In the genomic region with DNA sequence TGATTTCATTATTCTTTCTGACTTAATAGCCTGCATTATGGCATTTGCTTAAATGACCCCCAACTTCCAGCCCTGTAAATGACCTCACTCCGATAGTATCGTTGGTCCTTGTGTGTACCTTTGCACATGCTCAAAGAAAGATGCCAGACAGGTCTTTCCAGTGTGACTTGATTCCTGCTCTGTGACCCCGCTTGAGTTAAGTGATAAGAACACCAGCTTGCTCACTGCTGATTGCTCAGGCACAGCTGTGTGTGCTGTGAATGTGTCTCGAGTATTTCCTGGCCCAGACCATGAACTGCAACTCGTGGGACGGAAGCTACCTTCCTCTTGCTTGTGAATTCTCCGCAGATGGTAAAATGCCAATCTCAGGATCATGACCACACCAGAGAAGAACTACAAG, we compare ENCODE assay signal across 11 mouse cellular contexts. TPM values are rescaled to one million over a fixed set of nuclear protein-coding genes. Genes with fewer than 3 reads are reported as not detected.
DNase-seq lines count a peak whose midpoint lies in the region; ATAC-seq and TF ChIP-seq lines count a peak whose summit lies in the region.
"Had no signal": no experiment of that assay in that cellular context is flagged by ENCODE, and none has a peak within 500 bp of the region (broad histone marks: within the 10 kb centered on the region; RNA-seq: fewer than 3 reads in every experiment).

No protein-coding gene starts in this region.

- intact Hi-C loops in left cerebral cortex, adult 2 months (cut with DNase I): loop anchor here (5.0 kb wide), 1 partner anchor 118 kb away; no protein-coding TSS in a partner anchor

- H3K27me3 ChIP-seq in hindbrain, embryonic 10.5 days (ENCODE audit: insufficient read depth, poor library complexity, severe bottlenecking): no peaks in the 10 kb centered on the region
- H3K27me3 ChIP-seq in hindbrain, embryonic 11.5 days (ENCODE audit: control insufficient read depth, insufficient read depth, low read length): no peaks in the 10 kb centered on the region
- no peaks in the 10 kb centered on the region for H3K27me3 ChIP-seq in embryonic facial prominence, embryonic 14.5 days (replicated peaks; ENCODE audit: control insufficient read depth, insufficient read depth, low read length)
- H3K27me3 ChIP-seq in liver, embryonic 11.5 days (replicated peaks; ENCODE audit: control insufficient read depth, insufficient read depth, low read length): no peaks in the 10 kb centered on the region
- H3K27me3 ChIP-seq: embryonic facial prominence, embryonic 12.5 days had no signal

- WGBS in hindbrain, embryonic 10.5 days: 83% methylated on average over 7 of the region's 7 CpGs
- WGBS in hindbrain, embryonic 11.5 days: 84% methylated on average over 7 of the region's 7 CpGs
- WGBS in embryonic facial prominence, embryonic 14.5 days: 75% methylated on average over 7 of the region's 7 CpGs
- 28% methylated on average over 7 of the region's 7 CpGs for WGBS in liver, embryonic 11.5 days

- H3K4me1 ChIP-seq in hindbrain, embryonic 10.5 days (replicated peaks): peaks cover 65% of the 10 kb centered on the region
- H3K4me1 ChIP-seq in hindbrain, embryonic 11.5 days (replicated peaks; ENCODE audit: control insufficient read depth, insufficient read depth, low read length): peaks cover 10% of the 10 kb centered on the region; the same call in 1 of the 2 replicates
- peaks cover 18% of the 10 kb centered on the region for H3K4me1 ChIP-seq in embryonic facial prominence, embryonic 14.5 days (ENCODE audit: control insufficient read depth, insufficient read depth, low read length)
- H3K4me1 ChIP-seq in liver, embryonic 11.5 days (replicated peaks; ENCODE audit: control insufficient read depth, insufficient read depth, low read length): peaks cover 61% of the 10 kb centered on the region

- H3K4me3 ChIP-seq in hindbrain, embryonic 10.5 days: no peak overlapping the region
- H3K4me3 ChIP-seq in hindbrain, embryonic 11.5 days (ENCODE audit: low read depth, low read length): no peak overlapping the region
- H3K4me3 ChIP-seq in embryonic facial prominence, embryonic 14.5 days (ENCODE audit: low read depth, low read length): no peak overlapping the region
- peak overlapping the region; percentile 18; the same call in 1 of the 2 replicates for H3K4me3 ChIP-seq in liver, embryonic 11.5 days (ENCODE audit: low read depth, low read length)
- no peak overlapping the region for H3K4me3 ChIP-seq in layer of hippocampus, adult 2 months
- no peak overlapping the region for H3K4me3 ChIP-seq in left cerebral cortex, adult 2 months
- H3K4me3 ChIP-seq: embryonic facial prominence, embryonic 12.5 days; limb, embryonic 10.5 days had no signal

- H3K27ac ChIP-seq in hindbrain, embryonic 10.5 days: peak overlapping the region; percentile 18; the same call in 1 of the 2 replicates
- H3K27ac ChIP-seq in hindbrain, embryonic 11.5 days (ENCODE audit: low read depth, low read length): no peak overlapping the region
- H3K27ac ChIP-seq in embryonic facial prominence, embryonic 14.5 days (replicated peaks; ENCODE audit: low read depth, low read length): no peak overlapping the region
- H3K27ac ChIP-seq in liver, embryonic 11.5 days (ENCODE audit: low read depth, low read length): peak overlapping the region; percentile 90
- no peak overlapping the region for H3K27ac ChIP-seq in layer of hippocampus, adult 2 months
- H3K27ac ChIP-seq in left cerebral cortex, adult 2 months: no peak overlapping the region

- no peak overlapping the region for H3K9ac ChIP-seq in hindbrain, embryonic 11.5 days (ENCODE audit: low read depth, low read length)
- H3K9ac ChIP-seq in embryonic facial prominence, embryonic 14.5 days (ENCODE audit: low read depth, low read length): no peak overlapping the region
- peak overlapping the region; percentile 50 for H3K9ac ChIP-seq in liver, embryonic 11.5 days (ENCODE audit: low read depth, low read length)
- H3K9ac ChIP-seq: embryonic facial prominence, embryonic 12.5 days had no signal

- DNase-seq in hindbrain, embryonic 10.5 days (ENCODE audit: low spot score): no peak
- no peak for DNase-seq in hindbrain, embryonic 11.5 days (ENCODE audit: low spot score)
- peak; percentile 61 for DNase-seq in embryonic facial prominence, embryonic 14.5 days (ENCODE audit: low spot score)
- DNase-seq in liver, embryonic 11.5 days (ENCODE audit: low spot score): no peak
- no peak for DNase-seq in layer of hippocampus, adult 2 months (ENCODE audit: low spot score in 2 of 2)
- DNase-seq in left cerebral cortex, adult 2 months (ENCODE audit: extremely low spot score in 1 of 2, low spot score in 2 of 2): no peak
- DNase-seq: heart, postnatal 4 days had no signal

- no peaks in the 10 kb centered on the region for H3K9me3 ChIP-seq in hindbrain, embryonic 10.5 days
- no peaks in the 10 kb centered on the region for H3K9me3 ChIP-seq in hindbrain, embryonic 11.5 days (ENCODE audit: control insufficient read depth, low read length)
- H3K9me3 ChIP-seq in embryonic facial prominence, embryonic 14.5 days (ENCODE audit: control insufficient read depth, low read length): no peaks in the 10 kb centered on the region
- H3K9me3 ChIP-seq in liver, embryonic 11.5 days (ENCODE audit: control insufficient read depth, low read length): no peaks in the 10 kb centered on the region
- H3K9me3 ChIP-seq: embryonic facial prominence, embryonic 12.5 days; limb, embryonic 10.5 days had no signal

- TF ChIP-seq CTCF in layer of hippocampus, adult 2 months (conservative IDR thresholded peaks at IDR 0.05): no peak
- TF ChIP-seq CTCF in left cerebral cortex, adult 2 months (IDR thresholded peaks at IDR 0.05): no peak

- peaks cover 53% of the 10 kb centered on the region for H3K36me3 ChIP-seq in hindbrain, embryonic 10.5 days
- no peaks in the 10 kb centered on the region for H3K36me3 ChIP-seq in hindbrain, embryonic 11.5 days (ENCODE audit: control insufficient read depth, insufficient read depth, low read length)
- H3K36me3 ChIP-seq in embryonic facial prominence, embryonic 14.5 days (ENCODE audit: control insufficient read depth, insufficient read depth, low read length): peaks cover 18% of the 10 kb centered on the region
- H3K36me3 ChIP-seq in liver, embryonic 11.5 days (ENCODE audit: control insufficient read depth, insufficient read depth, low read length): peaks cover 10% of the 10 kb centered on the region

- no peak overlapping the region for H3K4me2 ChIP-seq in hindbrain, embryonic 11.5 days (replicated peaks; ENCODE audit: low read depth, low read length)
- H3K4me2 ChIP-seq in embryonic facial prominence, embryonic 14.5 days (ENCODE audit: low read depth, low read length): no peak overlapping the region
- H3K4me2 ChIP-seq in liver, embryonic 11.5 days: peak overlapping the region; percentile 54
- H3K4me2 ChIP-seq: embryonic facial prominence, embryonic 12.5 days had no signal

- no peak for ATAC-seq in hindbrain, embryonic 11.5 days (ENCODE audit: low FRiP score)
- no peak for ATAC-seq in embryonic facial prominence, embryonic 14.5 days (ENCODE audit: low read depth)
- peak; percentile 77 for ATAC-seq in liver, embryonic 11.5 days (replicated peaks; ENCODE audit: low FRiP score)
- peak; percentile 25 for ATAC-seq in megakaryocyte progenitor cell, adult 5-6 weeks (replicated peaks; ENCODE audit: poor library complexity)
- no peak for ATAC-seq in monocyte, adult 5-6 weeks (replicated peaks; ENCODE audit: insufficient number of reproducible peaks, low FRiP score, low TSS enrichment, poor library complexity, severe bottlenecking)

RNA-seq across cellular contexts. Expression of gene Cdc6, which starts 2.6 kb away (rescaled TPM):
- polyA plus RNA-seq in hindbrain, embryonic 10.5 days (2016; fragmentation: Nextera tagmentation; extraction: Ambion mirVana): 45.3 and 63.7 TPM in 2 replicates
- 33.1 and 39.0 TPM in 2 replicates for polyA plus RNA-seq in hindbrain, embryonic 11.5 days (2014; fragmentation: Nextera tagmentation; extraction: Ambion mirVana)
- polyA plus RNA-seq in embryonic facial prominence, embryonic 14.5 days (2014; fragmentation: Nextera tagmentation; extraction: Ambion mirVana): 22.7 and 23.0 TPM in 2 replicates
- 96.3 and 114 TPM in 2 replicates for polyA plus RNA-seq in liver, embryonic 11.5 days (2014; fragmentation: Nextera tagmentation; extraction: Ambion mirVana)
- total RNA-seq in megakaryocyte progenitor cell, adult 5-6 weeks (2015): 42.6 and 56.1 TPM in 2 replicates
- total RNA-seq in megakaryocyte progenitor cell, adult 5-6 weeks (2017): 40.7 and 44.1 TPM in 2 replicates
- under 1 TPM; 0.52 to 0.64 TPM for total RNA-seq in layer of hippocampus, adult 2 months (2021)
- total RNA-seq in monocyte, adult 5-6 weeks (2017): 0.67 to 1.7 TPM (median 0.75 TPM) in 3 replicates
- under 1 TPM; 0.35 to 0.36 TPM for total RNA-seq in left cerebral cortex, adult 2 months (2021)

RNA-seq across cellular contexts. Expression of gene Rara, which starts 22.6 kb away (rescaled TPM):
- 28.4 and 53.7 TPM in 2 replicates for polyA plus RNA-seq in hindbrain, embryonic 10.5 days (2016; fragmentation: Nextera tagmentation; extraction: Ambion mirVana)
- polyA plus RNA-seq in hindbrain, embryonic 11.5 days (2014; fragmentation: Nextera tagmentation; extraction: Ambion mirVana): 48.3 and 51.2 TPM in 2 replicates
- polyA plus RNA-seq in embryonic facial prominence, embryonic 14.5 days (2014; fragmentation: Nextera tagmentation; extraction: Ambion mirVana): 46.4 and 50.3 TPM in 2 replicates
- polyA plus RNA-seq in liver, embryonic 11.5 days (2014; fragmentation: Nextera tagmentation; extraction: Ambion mirVana): 18.6 and 20.1 TPM in 2 replicates
- total RNA-seq in megakaryocyte progenitor cell, adult 5-6 weeks (2015): 4.4 and 5.9 TPM in 2 replicates
- total RNA-seq in megakaryocyte progenitor cell, adult 5-6 weeks (2017): 1.6 and 2.2 TPM in 2 replicates
- total RNA-seq in layer of hippocampus, adult 2 months (2021): 10 to 100 TPM; 15.4 to 19.0 TPM
- total RNA-seq in monocyte, adult 5-6 weeks (2017): 61.0 to 76.9 TPM (median 62.9 TPM) in 3 replicates
- 10 to 100 TPM; 14.0 to 18.7 TPM for total RNA-seq in left cerebral cortex, adult 2 months (2021)

RNA-seq across cellular contexts. Expression of gene Wipf2, which starts 41.6 kb away (rescaled TPM):
- polyA plus RNA-seq in hindbrain, embryonic 10.5 days (2016; fragmentation: Nextera tagmentation; extraction: Ambion mirVana): 4.6 and 4.7 TPM in 2 replicates
- polyA plus RNA-seq in hindbrain, embryonic 11.5 days (2014; fragmentation: Nextera tagmentation; extraction: Ambion mirVana): 5.1 and 5.4 TPM in 2 replicates
- polyA plus RNA-seq in embryonic facial prominence, embryonic 14.5 days (2014; fragmentation: Nextera tagmentation; extraction: Ambion mirVana): 3.9 and 4.3 TPM in 2 replicates
- 3.8 and 4.7 TPM in 2 replicates for polyA plus RNA-seq in liver, embryonic 11.5 days (2014; fragmentation: Nextera tagmentation; extraction: Ambion mirVana)
- total RNA-seq in megakaryocyte progenitor cell, adult 5-6 weeks (2015): 15.0 and 17.1 TPM in 2 replicates
- total RNA-seq in megakaryocyte progenitor cell, adult 5-6 weeks (2017): 3.0 and 3.6 TPM in 2 replicates
- 10 to 100 TPM; 68.6 to 70.9 TPM for total RNA-seq in layer of hippocampus, adult 2 months (2021)
- 5.3 to 13.1 TPM (median 7.1 TPM) in 3 replicates for total RNA-seq in monocyte, adult 5-6 weeks (2017)
- 10 to 100 TPM; 72.7 to 73.9 TPM for total RNA-seq in left cerebral cortex, adult 2 months (2021)

Comparison
In these comparisons a context has a peak if more than half of its experiments do, and no peak if none do; other contexts are left out.
1. H3K27ac ChIP-seq: peak in hindbrain, embryonic 10.5 days (single experiment) and liver, embryonic 11.5 days (single experiment); none in hindbrain, embryonic 11.5 days (single experiment), embryonic facial prominence, embryonic 14.5 days (single experiment), layer of hippocampus, adult 2 months (single experiment) and left cerebral cortex, adult 2 months (single experiment).
2. ATAC-seq: peak in liver, embryonic 11.5 days (single experiment) and megakaryocyte progenitor cell, adult 5-6 weeks (single experiment); none in hindbrain, embryonic 11.5 days (single experiment), embryonic facial prominence, embryonic 14.5 days (single experiment) and monocyte, adult 5-6 weeks (single experiment).
3. RNA of gene Cdc6, which starts 2.6 kb away (total RNA-seq): 40.7 to 56.1 TPM in megakaryocyte progenitor cell, adult 5-6 weeks; 0.67 to 1.7 TPM in monocyte, adult 5-6 weeks, 0.52 to 0.64 TPM in layer of hippocampus, adult 2 months and 0.35 to 0.36 TPM in left cerebral cortex, adult 2 months; every median in the first group is over 10 times any median in the second.